Mouse (Mus musculus): Measurements from ENCODE around the gene Daam1. TPM values are rescaled to one million over a fixed set of nuclear protein-coding genes. Genes with fewer than 3 reads are reported as not detected.

Daam1 gene
- polyA plus RNA-seq, 1 experiment from 2014 or later, result 21.6 TPM

GRCm38 (mm10) chr12:71796517-71796916 is 34.4 kb upstream of the Daam1 start:
- H3K36me3 ChIP-seq (ENCODE audit: control insufficient read depth, insufficient read depth), result no peaks in the 10 kb centered on the region
- no peak for ATAC-seq (replicated peaks; ENCODE audit: extremely low read depth, insufficient read depth, low FRiP score)
- peaks cover 4% of the 10 kb centered on the region for H3K4me1 ChIP-seq (ENCODE audit: control insufficient read depth, insufficient read depth, low read length)
- no peak overlapping the region for H3K9ac ChIP-seq (ENCODE audit: low read length)
- H3K27ac ChIP-seq (ENCODE audit: low read length), result no peak overlapping the region
- WGBS, result 11% methylated on average over 7 of the region's 7 CpGs
- no peaks in the 10 kb centered on the region for H3K9me3 ChIP-seq (replicated peaks; ENCODE audit: control insufficient read depth, low read length)
- no peaks in the 10 kb centered on the region for H3K27me3 ChIP-seq (ENCODE audit: control insufficient read depth, insufficient read depth, low read length)
- no peak overlapping the region for H3K4me3 ChIP-seq (ENCODE audit: low read length)
- 0 out of 2 replicates have a peak overlapping the region, but pooled peaks have one; percentile 21 for H3K4me2 ChIP-seq (ENCODE audit: low read depth, low read length)

- peaks cover 1% of the 10 kb centered on the region for H3K4me1 ChIP-seq (ENCODE audit: control insufficient read depth, insufficient read depth, low read length)
- no peak overlapping the region for H3K4me2 ChIP-seq (ENCODE audit: low read depth, low read length)
- H3K36me3 ChIP-seq (ENCODE audit: control insufficient read depth, insufficient read depth), result no peaks in the 10 kb centered on the region
- WGBS, result 64% methylated on average over 9 of the region's 9 CpGs
- no peaks in the 10 kb centered on the region for H3K27me3 ChIP-seq (ENCODE audit: control insufficient read depth, insufficient read depth, low read length)
- ATAC-seq (replicated peaks; ENCODE audit: extremely low read depth, insufficient read depth, low FRiP score), result no peak
- no peak overlapping the region for H3K4me3 ChIP-seq (ENCODE audit: low read length)
- no peak overlapping the region for H3K27ac ChIP-seq (ENCODE audit: low read length)
- no peak overlapping the region for H3K9ac ChIP-seq (ENCODE audit: low read length)
- no peaks in the 10 kb centered on the region for H3K9me3 ChIP-seq (replicated peaks; ENCODE audit: control insufficient read depth, low read length)
These were observed 23.6 kb upstream of the Daam1 start for GRCm38 (mm10) chr12:71807306-71807705.

GRCm38 (mm10) chr12:71808631-71809030 is 22.2 kb upstream of the Daam1 start:
- Histone ChIP-seq H3K4me2 (ENCODE audit: low read depth, low read length) (no peak overlapping the region), H3K27me3 (ENCODE audit: control insufficient read depth, insufficient read depth, low read length) (no peaks in the 10 kb centered on the region), H3K27ac (ENCODE audit: low read length) (peak overlapping the region; percentile 30), H3K4me3 (ENCODE audit: low read length) (no peak overlapping the region), H3K36me3 (ENCODE audit: control insufficient read depth, insufficient read depth) (no peaks in the 10 kb centered on the region), H3K9me3 (replicated peaks; ENCODE audit: control insufficient read depth, low read length) (no peaks in the 10 kb centered on the region), H3K4me1 (ENCODE audit: control insufficient read depth, insufficient read depth, low read length) (peaks cover 8% of the 10 kb centered on the region), H3K9ac (ENCODE audit: low read length) (no peak overlapping the region)
- WGBS, result 63% methylated on average over 9 of the region's 9 CpGs
- no peak for ATAC-seq (replicated peaks; ENCODE audit: extremely low read depth, insufficient read depth, low FRiP score)

GRCm38 (mm10) chr12:71809550-71809949 is 21.3 kb upstream of the Daam1 start:
- no peak overlapping the region for H3K27ac ChIP-seq (ENCODE audit: low read length)
- H3K9ac ChIP-seq (ENCODE audit: low read length), result no peak overlapping the region
- 92% methylated on average over 3 of the region's 3 CpGs for WGBS
- H3K27me3 ChIP-seq (ENCODE audit: control insufficient read depth, insufficient read depth, low read length), result no peaks in the 10 kb centered on the region
- H3K9me3 ChIP-seq (replicated peaks; ENCODE audit: control insufficient read depth, low read length), result no peaks in the 10 kb centered on the region
- ATAC-seq (replicated peaks; ENCODE audit: extremely low read depth, insufficient read depth, low FRiP score), result no peak
- H3K36me3 ChIP-seq (ENCODE audit: control insufficient read depth, insufficient read depth), result no peaks in the 10 kb centered on the region
- peaks cover 11% of the 10 kb centered on the region for H3K4me1 ChIP-seq (ENCODE audit: control insufficient read depth, insufficient read depth, low read length)
- no peak overlapping the region for H3K4me3 ChIP-seq (ENCODE audit: low read length)
- H3K4me2 ChIP-seq (ENCODE audit: low read depth, low read length), result no peak overlapping the region

DNA sequence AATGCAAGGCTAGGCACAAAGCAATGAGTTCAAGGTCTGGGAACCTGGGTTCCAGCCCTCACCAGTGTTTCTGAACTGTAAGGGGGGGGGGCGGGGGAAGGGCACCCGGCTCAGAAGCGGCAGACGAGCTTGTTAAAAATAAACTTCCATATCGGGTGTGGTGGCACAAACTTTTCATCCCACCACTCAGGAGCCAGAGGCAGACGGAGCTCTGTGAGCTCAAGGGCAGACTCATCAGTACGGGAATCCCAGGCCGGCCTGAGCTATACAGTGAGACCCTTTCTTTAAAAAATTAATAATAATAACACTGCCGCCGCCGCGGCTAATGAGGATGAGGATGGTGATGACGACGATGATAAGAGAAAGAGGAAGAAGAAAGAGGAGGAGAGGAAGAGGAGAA is 18.3 kb upstream of the Daam1 start:
- Histone ChIP-seq H3K9me3 (replicated peaks; ENCODE audit: control insufficient read depth, low read length) (no peaks in the 10 kb centered on the region), H3K4me3 (ENCODE audit: low read length) (no peak overlapping the region), H3K27me3 (ENCODE audit: control insufficient read depth, insufficient read depth, low read length) (no peaks in the 10 kb centered on the region), H3K9ac (ENCODE audit: low read length) (no peak overlapping the region), H3K36me3 (ENCODE audit: control insufficient read depth, insufficient read depth) (no peaks in the 10 kb centered on the region), H3K4me1 (ENCODE audit: control insufficient read depth, insufficient read depth, low read length) (peaks cover 13% of the 10 kb centered on the region), H3K4me2 (ENCODE audit: low read depth, low read length) (peak overlapping the region; percentile 12), H3K27ac (ENCODE audit: low read length) (peak overlapping the region; percentile 46; the same call in 1 of the 2 replicates)
- 62% methylated on average over 14 of the region's 14 CpGs for WGBS
- peak; percentile 82 for ATAC-seq (replicated peaks; ENCODE audit: extremely low read depth, insufficient read depth, low FRiP score)

- Histone ChIP-seq H3K27ac (ENCODE audit: low read length) (no peak overlapping the region), H3K4me2 (ENCODE audit: low read depth, low read length) (no peak overlapping the region), H3K27me3 (ENCODE audit: control insufficient read depth, insufficient read depth, low read length) (no peaks in the 10 kb centered on the region), H3K4me3 (ENCODE audit: low read length) (no peak overlapping the region), H3K9me3 (replicated peaks; ENCODE audit: control insufficient read depth, low read length) (no peaks in the 10 kb centered on the region), H3K4me1 (ENCODE audit: control insufficient read depth, insufficient read depth, low read length) (peaks cover 13% of the 10 kb centered on the region), H3K9ac (ENCODE audit: low read length) (no peak overlapping the region), H3K36me3 (ENCODE audit: control insufficient read depth, insufficient read depth) (no peaks in the 10 kb centered on the region)
- WGBS, result 79% methylated on average over 9 of the region's 9 CpGs
- ATAC-seq (replicated peaks; ENCODE audit: extremely low read depth, insufficient read depth, low FRiP score), result no peak
These were observed 17.6 kb upstream of the Daam1 start for GRCm38 (mm10) chr12:71813251-71813650.

DNA sequence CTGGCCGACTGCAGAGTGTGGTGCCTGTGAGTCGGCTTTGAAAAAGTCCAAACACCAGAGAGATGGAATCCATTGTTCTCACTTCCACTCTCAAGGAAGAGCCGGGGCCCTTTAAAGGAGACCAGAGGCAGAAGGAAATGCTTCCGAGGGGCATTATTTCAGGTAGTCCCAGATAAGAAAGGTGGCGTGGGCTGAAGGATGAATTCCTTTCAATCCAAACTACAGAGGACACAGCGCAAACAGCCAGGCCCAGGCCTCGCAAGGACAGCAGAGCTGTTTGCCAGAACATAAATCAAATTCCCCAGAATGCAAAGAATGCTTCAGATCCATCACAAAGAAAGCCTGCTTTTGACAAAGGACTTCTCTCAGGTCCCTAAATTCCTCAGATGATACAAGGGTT is 17.1 kb upstream of the Daam1 start:
- Histone ChIP-seq H3K4me1 (ENCODE audit: control insufficient read depth, insufficient read depth, low read length) (peaks cover 13% of the 10 kb centered on the region), H3K36me3 (ENCODE audit: control insufficient read depth, insufficient read depth) (no peaks in the 10 kb centered on the region), H3K9ac (ENCODE audit: low read length) (0 out of 2 replicates have a peak overlapping the region, but pooled peaks have one; percentile 4), H3K27ac (ENCODE audit: low read length) (0 out of 2 replicates have a peak overlapping the region, but pooled peaks have one; percentile 26), H3K27me3 (ENCODE audit: control insufficient read depth, insufficient read depth, low read length) (no peaks in the 10 kb centered on the region), H3K4me3 (ENCODE audit: low read length) (no peak overlapping the region), H3K9me3 (replicated peaks; ENCODE audit: control insufficient read depth, low read length) (no peaks in the 10 kb centered on the region), H3K4me2 (ENCODE audit: low read depth, low read length) (no peak overlapping the region)
- no peak for ATAC-seq (replicated peaks; ENCODE audit: extremely low read depth, insufficient read depth, low FRiP score)
- WGBS, result 22% methylated on average over 7 of the region's 7 CpGs

DNA sequence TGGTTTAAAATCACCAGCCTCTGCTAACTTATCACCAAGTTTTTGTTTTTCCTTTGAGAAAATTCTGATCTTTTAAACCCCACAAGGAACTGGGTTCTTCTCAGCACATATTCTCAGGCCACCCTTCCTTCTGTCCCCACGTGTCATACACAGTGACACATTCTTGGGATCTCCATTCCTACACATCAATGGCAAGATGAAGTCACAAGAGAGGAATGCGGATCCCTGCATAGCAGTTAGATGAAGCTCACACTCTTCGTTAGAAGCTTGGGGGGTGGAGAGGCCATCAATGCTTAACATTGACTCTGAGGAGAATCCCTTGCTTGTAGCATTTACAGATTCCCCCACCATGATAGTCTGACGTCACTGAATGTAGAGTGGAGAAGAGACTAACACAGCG is 10.8 kb upstream of the Daam1 start:
- no peaks in the 10 kb centered on the region for H3K9me3 ChIP-seq (replicated peaks; ENCODE audit: control insufficient read depth, low read length)
- no peaks in the 10 kb centered on the region for H3K36me3 ChIP-seq (ENCODE audit: control insufficient read depth, insufficient read depth)
- H3K4me2 ChIP-seq (ENCODE audit: low read depth, low read length), result no peak overlapping the region
- H3K27ac ChIP-seq (ENCODE audit: low read length), result no peak overlapping the region
- no peak overlapping the region for H3K4me3 ChIP-seq (ENCODE audit: low read length)
- no peak overlapping the region for H3K9ac ChIP-seq (ENCODE audit: low read length)
- peak; percentile 69 for ATAC-seq (replicated peaks; ENCODE audit: extremely low read depth, insufficient read depth, low FRiP score)
- H3K4me1 ChIP-seq (ENCODE audit: control insufficient read depth, insufficient read depth, low read length), result peaks cover 11% of the 10 kb centered on the region
- no peaks in the 10 kb centered on the region for H3K27me3 ChIP-seq (ENCODE audit: control insufficient read depth, insufficient read depth, low read length)
- WGBS, result 48% methylated on average over 5 of the region's 5 CpGs

DNA sequence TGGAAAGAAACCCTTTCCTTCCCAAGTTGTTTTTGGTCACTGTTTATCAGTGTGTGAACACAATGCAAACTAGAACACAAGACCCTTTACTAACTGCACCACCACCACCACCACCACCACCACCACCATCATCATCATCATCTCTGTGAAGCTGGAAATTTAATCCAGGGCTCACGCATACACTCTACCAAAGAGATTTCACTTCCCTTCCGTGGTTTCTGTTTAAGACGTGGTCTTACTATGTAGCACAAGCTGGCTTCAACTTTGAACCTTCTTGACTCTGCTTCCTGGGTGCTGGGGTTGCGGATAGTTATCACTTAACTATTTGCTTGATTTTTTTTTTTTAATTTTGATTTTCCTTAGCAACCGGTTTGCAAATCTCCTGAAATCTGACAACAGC is 9.6 kb upstream of the Daam1 start:
- no peak overlapping the region for H3K9ac ChIP-seq (ENCODE audit: low read length)
- H3K27me3 ChIP-seq (ENCODE audit: control insufficient read depth, insufficient read depth, low read length), result no peaks in the 10 kb centered on the region
- peaks cover 9% of the 10 kb centered on the region for H3K4me1 ChIP-seq (ENCODE audit: control insufficient read depth, insufficient read depth, low read length)
- no peak overlapping the region for H3K4me2 ChIP-seq (ENCODE audit: low read depth, low read length)
- no peak for ATAC-seq (replicated peaks; ENCODE audit: extremely low read depth, insufficient read depth, low FRiP score)
- no peaks in the 10 kb centered on the region for H3K36me3 ChIP-seq (ENCODE audit: control insufficient read depth, insufficient read depth)
- H3K27ac ChIP-seq (ENCODE audit: low read length), result no peak overlapping the region
- 86% methylated on average over 5 of the region's 5 CpGs for WGBS
- H3K4me3 ChIP-seq (ENCODE audit: low read length), result no peak overlapping the region
- H3K9me3 ChIP-seq (replicated peaks; ENCODE audit: control insufficient read depth, low read length), result no peaks in the 10 kb centered on the region

Measured in heart, embryonic 16.5 days (tissue).